Mouse (Mus musculus): ENCODE data around the gene Rtn4rl2.

GRCm38 (mm10) chr2:84868977-84869376 lies 17.5 kb downstream of the Rtn4rl2 start:
- no peak for TF ChIP-seq CTCF (IDR thresholded peaks at IDR 0.05; ENCODE audit: extremely low read depth, insufficient read length, insufficient replicate concordance, low read depth, low read length)
- no peak for TF ChIP-seq POLR2A (IDR thresholded peaks at IDR 0.05; ENCODE audit: low read depth, low read length)

Measured in small intestine, adult 2 months (tissue).